Mouse (Mus musculus) liver, postnatal 0 days (tissue): Measurements from ENCODE around the gene Eef1g.

Experiments used
- CTCF ChIP-seq: sonication (generic); IDR thresholded peaks from 2 replicates; pipeline ENCODE4 v1.5.1; 2016; ENCODE audit warnings: antibody characterized with exemption, low read depth
- EP300 ChIP-seq: IDR thresholded peaks from 2 replicates; pipeline ENCODE4 v1.6.1; 2016; ENCODE audit warnings: antibody characterized with exemption, low read depth, mild to moderate bottlenecking

- TF ChIP-seq CTCF (no peak), EP300 (no peak)
These were observed 32.4 kb downstream of the Eef1g start for GRCm38 (mm10) chr19:8999223-8999622.
